Mouse (Mus musculus) megakaryocyte, embryonic 14.5 days (primary cell): ENCODE measurements around the gene Tha1.

Experiments used
- FLI1 ChIP-seq: IDR thresholded peaks from 2 replicates; pipeline ENCODE4 v1.6.1; 2012; ENCODE audit warnings: low read length, inconsistent platforms, mixed read lengths
- GATA1 ChIP-seq: IDR thresholded peaks from 3 replicates; pipeline ENCODE4 v1.6.1; 2012; ENCODE audit warnings: mixed read lengths, low read length, inconsistent platforms, borderline replicate concordance

DNA sequence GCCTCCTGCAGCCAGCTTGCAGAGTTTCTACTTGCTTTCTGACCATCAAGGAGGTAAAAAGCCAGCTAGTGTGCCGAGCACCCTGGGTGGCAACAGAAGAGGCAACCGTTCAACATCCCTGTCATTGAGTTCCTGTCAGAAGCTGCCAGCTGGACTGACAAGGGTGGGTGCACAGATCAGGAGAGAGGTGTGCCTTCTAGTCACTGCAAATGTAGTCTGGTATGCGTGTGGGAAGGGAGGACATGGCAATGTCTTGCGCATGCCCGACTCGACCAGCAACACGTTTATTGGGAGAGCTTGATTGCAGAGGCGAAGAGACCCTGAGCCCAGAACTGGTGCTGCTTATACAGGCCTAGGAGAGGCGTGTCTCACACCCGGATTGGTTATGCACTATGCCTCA, 15.8 kb downstream of the Tha1 start:
- TF ChIP-seq GATA1 (no peak), FLI1 (no peak)
